Mouse (Mus musculus) layer of hippocampus, adult 2 months (tissue): ENCODE data around the gene 1520401A03Rik. TPM values are rescaled to one million over a fixed set of nuclear protein-coding genes. Genes with fewer than 3 reads are reported as not detected.

Experiments used
- DNase-seq, 2 experiments: peaks; one replicate each; pipeline ENCODE4 v3.0.0; 2022; ENCODE audit warnings: low spot score in 2 of 2
- H3K27ac ChIP-seq: fragments of 200-600 bp; 2 replicates; pipeline ENCODE4 v1.8.1; 2022
- H3K4me3 ChIP-seq: fragments of 200-600 bp; 2 replicates; pipeline ENCODE4 v1.8.1; 2022; ENCODE audit warnings: mild to moderate bottlenecking
- CTCF ChIP-seq: fragments of 200-600 bp; conservative IDR thresholded peaks from 2 replicates; pipeline ENCODE4 v1.8.1; 2022; ENCODE audit warnings: antibody characterized with exemption, mild to moderate bottlenecking, moderate library complexity
- total RNA-seq, 2 experiments: library from RNA; stranded (reverse); gene quantifications; 2 replicates each; pipeline ENCODE4 v1.2.3; 2021

1520401A03Rik gene
- total RNA-seq, 2 experiments from 2014 or later, result 0.25 to 0.64 TPM

- DNase-seq, result no peak
- Histone ChIP-seq H3K4me3 (no peak overlapping the region), H3K27ac (no peak overlapping the region)
- no peak for TF ChIP-seq CTCF
Measured at GRCm38 (mm10) chr17:23665511-23665910, 57.1 kb downstream of the 1520401A03Rik start.

- Histone ChIP-seq H3K27ac (no peak overlapping the region), H3K4me3 (no peak overlapping the region)
- DNase-seq, result no peak
- TF ChIP-seq CTCF, result peak; percentile 89
Measured at GRCm38 (mm10) chr17:23664556-23665021, 58.0 kb downstream of the 1520401A03Rik start.

- no peak overlapping the region for H3K27ac ChIP-seq
- no peak overlapping the region for H3K4me3 ChIP-seq
- TF ChIP-seq CTCF, result peak; percentile 64
- DNase-seq, result no peak
Measured at GRCm38 (mm10) chr17:23661526-23661925, 61.1 kb downstream of the 1520401A03Rik start.

GRCm38 (mm10) chr17:23660876-23661200 is 61.7 kb downstream of the 1520401A03Rik start:
- no peak overlapping the region for H3K4me3 ChIP-seq
- H3K27ac ChIP-seq, result no peak overlapping the region
- no peak for DNase-seq
- TF ChIP-seq CTCF, result no peak

- Histone ChIP-seq H3K4me3 (no peak within 1 kb of the TSS), H3K27ac (no peak within 1 kb of the TSS)
- no peak for DNase-seq
- TF ChIP-seq CTCF, result peak; percentile 80
Measured at GRCm38 (mm10) chr17:23660117-23660875, 62.3 kb downstream of the 1520401A03Rik start, which contains the start of gene Bicdl2. Gene Bicdl2 (plus strand): TSS chr17:23660506.

GRCm38 (mm10) chr17:23658450-23658849 is 64.1 kb downstream of the 1520401A03Rik start:
- DNase-seq, result no peak
- TF ChIP-seq CTCF, result no peak
- Histone ChIP-seq H3K4me3 (no peak overlapping the region), H3K27ac (no peak overlapping the region)

Other genes starting within 250 kb of the 1520401A03Rik start
- gene Vmn2r117, start 243.1 kb downstream of the 1520401A03Rik start, total RNA-seq, result not detected
- gene Zfp213, start 158.5 kb downstream of the 1520401A03Rik start, total RNA-seq, result 1 to 10 TPM; 5.7 to 6.9 TPM
- 10 to 100 TPM; 30.1 to 33.6 TPM for gene Zfp13, start 123.3 kb downstream of the 1520401A03Rik start, total RNA-seq
- gene Zscan10, start 121.9 kb downstream of the 1520401A03Rik start, total RNA-seq, result not detected
- under 1 TPM in 1 of 2 experiments, not detected in 1; 0.17 TPM for gene Mmp25, start 77.5 kb downstream of the 1520401A03Rik start, total RNA-seq
- gene Bicdl2, start 62.3 kb downstream of the 1520401A03Rik start, total RNA-seq, result not detected
- 100 to 1,000 TPM; 110 to 118 TPM for gene Hcfc1r1, start 49.2 kb downstream of the 1520401A03Rik start, total RNA-seq
- gene Thoc6, start 48.9 kb downstream of the 1520401A03Rik start, total RNA-seq, result 1 to 10 TPM; 7.1 to 7.6 TPM
- gene Tnfrsf12a, start 45.3 kb downstream of the 1520401A03Rik start, total RNA-seq, result 1 to 10 TPM; 5.5 to 6.3 TPM
- gene Cldn6, start 43.5 kb downstream of the 1520401A03Rik start, total RNA-seq, result not detected
- gene Cldn9, start 38.8 kb downstream of the 1520401A03Rik start, total RNA-seq, result under 1 TPM in 1 of 2 experiments, not detected in 1; 0.25 TPM
- gene Pkmyt1, start 3.6 kb upstream of the 1520401A03Rik start, total RNA-seq, result 1 to 10 TPM; 3.4 to 3.5 TPM
- gene Paqr4, start 18.1 kb upstream of the 1520401A03Rik start, total RNA-seq, result 10 to 100 TPM; 46.2 to 48.3 TPM
- under 1 TPM; 0.23 to 0.32 TPM for gene Kremen2, start 23.1 kb upstream of the 1520401A03Rik start, total RNA-seq
- 100 to 1,000 TPM; 310 to 345 TPM for gene Flywch1, start 48.8 kb upstream of the 1520401A03Rik start, total RNA-seq
- gene Flywch2, start 63.3 kb upstream of the 1520401A03Rik start, total RNA-seq, result 10 to 100 TPM; 10.6 to 12.3 TPM
- gene Srrm2, start 67.7 kb upstream of the 1520401A03Rik start, total RNA-seq, result 100 to 1,000 TPM; 613 to 663 TPM
- gene Elob, start 106.4 kb upstream of the 1520401A03Rik start, total RNA-seq, result 100 to 1,000 TPM; 332 to 341 TPM
- gene Prss33, start 113.3 kb upstream of the 1520401A03Rik start, total RNA-seq, result not detected
- gene Prss32, start 121.1 kb upstream of the 1520401A03Rik start, total RNA-seq, result not detected
- 1 to 10 TPM; 1.9 to 2.2 TPM for gene Prss41, start 121.4 kb upstream of the 1520401A03Rik start, total RNA-seq
- not detected for gene Prss21, start 145.3 kb upstream of the 1520401A03Rik start, total RNA-seq
- gene Dcpp1, start 158.1 kb upstream of the 1520401A03Rik start, total RNA-seq, result not detected
- gene Dcpp2, start 158.1 kb upstream of the 1520401A03Rik start, total RNA-seq, result not detected
- not detected for gene Dcpp3, start 194.7 kb upstream of the 1520401A03Rik start, total RNA-seq
- not detected for gene Sbp, start 218.9 kb upstream of the 1520401A03Rik start, total RNA-seq
- not detected for gene Sbpl, start 232.5 kb upstream of the 1520401A03Rik start, total RNA-seq